ENCODE assay signal across 1 mouse cellular context in the genomic region with DNA sequence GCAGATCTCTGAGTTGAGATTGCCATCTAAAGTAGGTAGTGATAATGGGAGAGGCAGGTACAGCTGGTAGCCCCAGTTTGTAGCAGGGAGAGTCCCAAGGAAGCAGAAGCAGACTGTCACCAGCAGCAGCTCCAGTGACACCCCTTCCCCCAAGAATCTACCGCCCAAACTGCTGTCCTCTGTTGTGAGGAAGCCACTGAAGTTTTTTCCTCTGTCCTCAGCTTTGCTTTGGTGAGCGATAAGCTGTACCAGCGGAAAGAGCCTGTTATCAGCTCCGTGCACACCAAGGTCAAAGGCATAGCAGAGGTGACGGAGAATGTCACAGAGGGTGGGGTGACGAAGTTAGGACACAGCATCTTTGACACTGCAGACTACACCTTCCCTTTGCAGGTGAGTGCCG.
TF ChIP-seq lines count a peak whose summit lies in the region.

No protein-coding gene starts in this region.

TF ChIP-seq in MEL, 35 proteins besides CTCF, POLR2A, EP300 and RAD21 (continued from another document):
- TF ChIP-seq USF2 (IDR thresholded peaks at IDR 0.05; ENCODE audit: borderline replicate concordance in 1 of 2, insufficient read depth in 1 of 2, low read depth in 1 of 2, low read length in 2 of 2), result no peak
- TF ChIP-seq NELFE (IDR thresholded peaks at IDR 0.05; ENCODE audit: low read depth, low read length), result no peak
- peak; percentile 64 for TF ChIP-seq CHD2 (IDR thresholded peaks at IDR 0.05; ENCODE audit: low read length)
- 0 out of 2 replicates have a peak, but pooled peaks have one; percentile 30 for TF ChIP-seq MXI1 (IDR thresholded peaks at IDR 0.05; ENCODE audit: low read depth, low read length)
- peak; percentile 87 for TF ChIP-seq ZNF384 (IDR thresholded peaks at IDR 0.05; ENCODE audit: low read depth, low read length)
- 0 out of 2 replicates have a peak, but pooled peaks have one; percentile 56 for TF ChIP-seq JUND (IDR thresholded peaks at IDR 0.05; ENCODE audit: low read depth, low read length)
- peak; percentile 51; the same call in 1 of the 2 replicates for TF ChIP-seq HCFC1 (IDR thresholded peaks at IDR 0.05; ENCODE audit: low read depth, low read length)
- 0 out of 2 replicates have a peak, but pooled peaks have one; percentile 15 for TF ChIP-seq ZC3H11A (IDR thresholded peaks at IDR 0.05; ENCODE audit: low read depth, low read length)
- TF ChIP-seq E2F4 (IDR thresholded peaks at IDR 0.05; ENCODE audit: borderline replicate concordance, low read depth, low read length), result no peak
- TF ChIP-seq NRF1 (IDR thresholded peaks at IDR 0.05; ENCODE audit: insufficient read depth, low read depth, low read length, poor library complexity, severe bottlenecking), result no peak
- TF ChIP-seq KAT2A (conservative IDR thresholded peaks at IDR 0.05; ENCODE audit: low read depth, low read length), result no peak
- TF ChIP-seq USF1 (IDR thresholded peaks at IDR 0.05; ENCODE audit: low read depth, low read length), result peak; percentile 40; the same call in 1 of the 2 replicates
- TF ChIP-seq POLR2AphosphoS2 (IDR thresholded peaks at IDR 0.05; ENCODE audit: low read length), result no peak
TF ChIP-seq in MEL: peak in this region for 20.
